Mouse (Mus musculus) kidney, embryonic 16.5 days (tissue): Measurements from ENCODE around the gene Hnf1a. TPM values are rescaled to one million over a fixed set of nuclear protein-coding genes. Genes with fewer than 3 reads are reported as not detected.

Source experiments
- ATAC-seq: fragments of 200-750 bp; cut with Nextera tagmentation; 2 replicates; pipeline ENCODE4 v1.8.0; 2017; ENCODE audit warnings: moderate TSS enrichment; ENCODE audit not compliant: low FRiP score, low TSS enrichment
- H3K27ac ChIP-seq: fragments of 300-500 bp; sonication (generic); 2 replicates; pipeline ENCODE4 v1.5.1; 2014; ENCODE audit warnings: low read length
- H3K27me3 ChIP-seq: fragments of 300-500 bp; sonication (generic); 2 replicates; pipeline ENCODE4 v1.6.1; 2014; ENCODE audit warnings: low read length, control low read depth, mixed read lengths; ENCODE audit not compliant: insufficient read depth
- H3K36me3 ChIP-seq: fragments of 300-500 bp; sonication (generic); 2 replicates; pipeline ENCODE4 v1.6.1; 2014; ENCODE audit warnings: low read length, control low read depth, mixed read lengths; ENCODE audit not compliant: insufficient read depth
- H3K4me1 ChIP-seq: fragments of 300-500 bp; sonication (generic); 2 replicates; pipeline ENCODE4 v1.6.1; 2014; ENCODE audit warnings: low read length, control low read depth, mixed read lengths; ENCODE audit not compliant: insufficient read depth
- H3K4me2 ChIP-seq: fragments of 300-500 bp; sonication (generic); replicated peaks from 2 replicates; pipeline ENCODE4 v1.6.1; 2014; ENCODE audit warnings: low read depth, low read length
- H3K4me3 ChIP-seq: fragments of 300-500 bp; sonication (generic); 2 replicates; pipeline ENCODE4 v1.5.1; 2014; ENCODE audit warnings: mild to moderate bottlenecking, low read length
- H3K9ac ChIP-seq: fragments of 300-500 bp; sonication (generic); replicated peaks from 2 replicates; pipeline ENCODE4 v1.6.1; 2014; ENCODE audit warnings: low read length
- H3K9me3 ChIP-seq: fragments of 300-500 bp; sonication (generic); 2 replicates; pipeline ENCODE4 v1.6.1; 2016; ENCODE audit warnings: low read length, control low read depth
- WGBS: fragments of 180-500 bp; shearing (Covaris S2); extraction: QIAGEN DNeasy Blood & Tissue Kit; methylation state at CpG from one replicate; pipeline ENCODE4 v1.1.7; 2014; 5-methylcytosine and 5-hydroxymethylcytosine counted together
- polyA plus RNA-seq: library from polyadenylated mRNA; unstranded; fragments of >200 nt; fragmentation: Nextera tagmentation; extraction: Ambion mirVana; gene quantifications from 2 replicates; pipeline ENCODE4 v1.2.1, GENCODE M21; 2015

The Hnf1a gene
- polyA plus RNA-seq, 1 experiment from 2014 or later: 12.6 TPM

DNA sequence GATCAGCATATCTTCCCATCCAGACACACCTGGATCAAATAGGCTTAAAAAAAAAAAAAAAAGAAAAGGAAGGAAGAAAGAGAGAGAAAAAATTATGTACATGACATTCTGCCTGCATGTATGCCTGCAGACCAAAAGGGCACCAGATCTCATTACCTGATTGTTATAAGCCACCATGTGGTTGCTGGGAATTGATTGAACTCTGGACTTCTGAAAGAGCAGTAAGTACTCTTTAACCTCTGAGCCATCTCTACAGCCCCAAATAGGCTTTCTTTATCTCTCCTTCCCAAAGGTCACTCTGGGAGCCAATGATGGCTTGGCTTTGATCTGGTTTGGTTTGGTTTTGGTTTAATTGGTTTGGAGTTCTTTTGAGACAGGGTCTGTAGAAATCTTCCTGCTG is 14.2 kb upstream of the Hnf1a start:
- no peak overlapping the region for H3K9ac ChIP-seq
- no peak for ATAC-seq
- H3K27ac ChIP-seq: no peak overlapping the region
- H3K27me3 ChIP-seq: no peaks in the 10 kb centered on the region
- peaks cover 5% of the 10 kb centered on the region for H3K4me1 ChIP-seq
- H3K4me3 ChIP-seq: no peak overlapping the region
- H3K4me2 ChIP-seq: no peak overlapping the region
- H3K36me3 ChIP-seq: no peaks in the 10 kb centered on the region
- 0 out of 2 replicates have a peak, but pooled peaks cover 2% of the 10 kb centered on the region for H3K9me3 ChIP-seq

DNA sequence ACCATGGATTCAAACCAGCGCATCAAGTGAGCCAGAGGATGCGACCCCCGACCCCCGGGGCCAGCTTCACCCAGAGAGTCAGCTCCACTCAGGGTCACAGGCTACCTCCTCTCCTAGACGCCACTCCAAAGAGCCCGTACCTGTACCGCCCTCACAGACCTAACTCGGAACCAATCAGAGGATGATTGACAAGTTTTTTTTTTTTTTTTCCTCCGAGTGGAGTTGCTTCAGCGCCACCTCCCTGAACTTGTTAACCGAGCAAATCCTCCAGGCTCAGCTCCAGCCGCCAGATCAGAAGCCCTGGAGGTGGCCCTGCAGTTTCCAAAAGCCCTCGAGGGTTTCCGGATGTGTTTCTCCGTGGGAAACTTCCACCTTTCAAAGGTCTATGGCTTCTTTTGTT is 11.1 kb upstream of the Hnf1a start:
- no peak overlapping the region for H3K9ac ChIP-seq
- ATAC-seq: no peak
- H3K36me3 ChIP-seq: no peaks in the 10 kb centered on the region
- no peak overlapping the region for H3K4me2 ChIP-seq
- no peaks in the 10 kb centered on the region for H3K9me3 ChIP-seq
- no peaks in the 10 kb centered on the region for H3K27me3 ChIP-seq
- H3K4me1 ChIP-seq: peaks cover 16% of the 10 kb centered on the region
- no peak overlapping the region for H3K4me3 ChIP-seq
- H3K27ac ChIP-seq: no peak overlapping the region
- 63% methylated on average over 15 of the region's 15 CpGs for whole genome bisulfite sequencing

- H3K4me3 ChIP-seq: peak overlapping the region; percentile 41
- no peaks in the 10 kb centered on the region for H3K9me3 ChIP-seq
- no peaks in the 10 kb centered on the region for H3K36me3 ChIP-seq
- H3K27me3 ChIP-seq: no peaks in the 10 kb centered on the region
- H3K4me1 ChIP-seq: peaks cover 27% of the 10 kb centered on the region
- peak overlapping the region; percentile 63 for H3K4me2 ChIP-seq
- peak; percentile 44; the same call in 1 of the 2 replicates for ATAC-seq
- peak overlapping the region; percentile 46 for H3K9ac ChIP-seq
- H3K27ac ChIP-seq: no peak overlapping the region
- WGBS: 25% methylated on average over 16 of the region's 16 CpGs
Measured at GRCm38 (mm10) chr5:114980122-114980748, 9.3 kb upstream of the Hnf1a start.

GRCm38 (mm10) chr5:114979250-114980121 is 8.6 kb upstream of the Hnf1a start:
- Histone ChIP-seq H3K27ac (peak overlapping the region; percentile 25; the same call in 1 of the 2 replicates), H3K4me3 (peak overlapping the region; percentile 41), H3K27me3 (no peaks in the 10 kb centered on the region), H3K36me3 (no peaks in the 10 kb centered on the region), H3K9ac (peak overlapping the region; percentile 46), H3K4me2 (peak overlapping the region; percentile 63), H3K9me3 (no peaks in the 10 kb centered on the region), H3K4me1 (peaks cover 27% of the 10 kb centered on the region)
- WGBS: 7% methylated on average over 32 of the region's 32 CpGs
- peak; percentile 57 for ATAC-seq

- H3K36me3 ChIP-seq: no peaks in the 10 kb centered on the region
- H3K4me3 ChIP-seq: peak overlapping the region; percentile 41
- H3K4me1 ChIP-seq: peaks cover 27% of the 10 kb centered on the region
- 7% methylated on average over 6 of the region's 6 CpGs for WGBS
- H3K27ac ChIP-seq: peak overlapping the region; percentile 25; the same call in 1 of the 2 replicates
- H3K9ac ChIP-seq: peak overlapping the region; percentile 29; the same call in 1 of the 2 replicates
- peak overlapping the region; percentile 63 for H3K4me2 ChIP-seq
- ATAC-seq: 0 out of 2 replicates have a peak, but pooled peaks have one; percentile 1
- no peaks in the 10 kb centered on the region for H3K27me3 ChIP-seq
- no peaks in the 10 kb centered on the region for H3K9me3 ChIP-seq
Measured at GRCm38 (mm10) chr5:114978888-114979249, 8.0 kb upstream of the Hnf1a start.

DNA sequence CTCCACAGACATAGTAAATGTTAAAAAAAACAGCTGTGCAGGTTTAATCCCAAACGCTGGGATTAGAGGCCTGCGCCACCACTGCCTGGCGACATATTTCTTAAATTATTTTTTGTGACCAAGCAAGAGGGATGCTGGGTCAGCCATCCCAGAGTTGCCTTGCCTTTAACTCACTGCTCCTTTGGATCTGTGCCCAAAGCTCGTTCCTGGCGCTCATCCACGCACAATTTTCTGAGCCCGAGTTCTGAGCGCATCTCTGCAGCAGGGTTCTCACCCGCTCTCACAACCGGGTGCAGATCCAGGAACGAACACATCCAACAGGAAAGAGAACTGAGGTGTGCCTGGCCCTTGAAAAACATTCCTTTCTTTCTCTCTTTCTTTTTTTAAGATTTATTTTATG is 7.6 kb upstream of the Hnf1a start:
- H3K27me3 ChIP-seq: no peaks in the 10 kb centered on the region
- no peaks in the 10 kb centered on the region for H3K9me3 ChIP-seq
- no peak overlapping the region for H3K4me3 ChIP-seq
- no peaks in the 10 kb centered on the region for H3K36me3 ChIP-seq
- H3K4me1 ChIP-seq: peaks cover 27% of the 10 kb centered on the region
- H3K4me2 ChIP-seq: no peak overlapping the region; the same call in 1 of the 2 replicates
- ATAC-seq: no peak
- H3K9ac ChIP-seq: no peak overlapping the region
- no peak overlapping the region for H3K27ac ChIP-seq
- 58% methylated on average over 11 of the region's 11 CpGs for WGBS

DNA sequence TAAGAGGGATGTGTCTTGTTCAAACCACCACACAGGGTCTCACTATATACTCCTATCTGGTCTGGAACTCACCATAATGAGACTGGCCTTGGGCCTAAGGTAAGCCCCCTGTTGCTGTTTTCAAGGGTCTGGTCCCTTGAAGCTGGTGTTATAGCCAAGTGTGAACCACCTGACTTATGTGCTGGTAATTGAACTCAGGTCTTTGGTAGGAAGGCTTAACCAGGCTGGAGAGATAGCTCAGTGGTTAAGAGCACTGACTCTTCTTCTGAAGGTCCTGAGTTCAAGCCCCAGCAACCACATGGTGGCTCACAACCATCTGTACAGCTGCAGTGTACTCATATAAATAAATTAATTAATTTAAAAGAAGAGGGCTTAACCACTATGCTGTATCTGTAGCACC is 6.0 kb upstream of the Hnf1a start:
- Histone ChIP-seq H3K4me1 (peaks cover 27% of the 10 kb centered on the region), H3K4me3 (no peak overlapping the region), H3K4me2 (no peak overlapping the region), H3K9ac (no peak overlapping the region), H3K36me3 (no peaks in the 10 kb centered on the region), H3K27ac (no peak overlapping the region; the same call in 1 of the 2 replicates), H3K27me3 (no peaks in the 10 kb centered on the region), H3K9me3 (no peaks in the 10 kb centered on the region)
- no peak for ATAC-seq

- Histone ChIP-seq H3K9ac (no peak overlapping the region), H3K27ac (no peak overlapping the region), H3K36me3 (no peaks in the 10 kb centered on the region), H3K4me1 (peaks cover 16% of the 10 kb centered on the region), H3K4me2 (no peak overlapping the region), H3K9me3 (no peaks in the 10 kb centered on the region), H3K4me3 (no peak overlapping the region), H3K27me3 (no peaks in the 10 kb centered on the region)
- no peak for ATAC-seq
- WGBS: 73% methylated on average over 8 of the region's 8 CpGs
Measured at GRCm38 (mm10) chr5:114973131-114973530, 2.2 kb upstream of the Hnf1a start.

GRCm38 (mm10) chr5:114972201-114972600 is 1.3 kb upstream of the Hnf1a start:
- Histone ChIP-seq H3K27me3 (no peaks in the 10 kb centered on the region), H3K4me1 (peaks cover 19% of the 10 kb centered on the region), H3K4me2 (peak overlapping the region; percentile 57; the same call in 1 of the 2 replicates), H3K9ac (no peak overlapping the region), H3K9me3 (no peaks in the 10 kb centered on the region), H3K36me3 (no peaks in the 10 kb centered on the region), H3K27ac (no peak overlapping the region), H3K4me3 (peak overlapping the region; percentile 56)
- WGBS: 78% methylated on average over 9 of the region's 9 CpGs
- ATAC-seq: no peak
